Mouse (Mus musculus): ENCODE measurements at regions not wholly inside any gene's neighbourhood (a gene's known extent, or its start where the extent isn't known, plus 50 kb on each side); places are given as distances from the start of the nearest gene placed in this dataset.
A peak's percentile ranks its signal among the peaks of the same experiment; 100 is the strongest.

DNA sequence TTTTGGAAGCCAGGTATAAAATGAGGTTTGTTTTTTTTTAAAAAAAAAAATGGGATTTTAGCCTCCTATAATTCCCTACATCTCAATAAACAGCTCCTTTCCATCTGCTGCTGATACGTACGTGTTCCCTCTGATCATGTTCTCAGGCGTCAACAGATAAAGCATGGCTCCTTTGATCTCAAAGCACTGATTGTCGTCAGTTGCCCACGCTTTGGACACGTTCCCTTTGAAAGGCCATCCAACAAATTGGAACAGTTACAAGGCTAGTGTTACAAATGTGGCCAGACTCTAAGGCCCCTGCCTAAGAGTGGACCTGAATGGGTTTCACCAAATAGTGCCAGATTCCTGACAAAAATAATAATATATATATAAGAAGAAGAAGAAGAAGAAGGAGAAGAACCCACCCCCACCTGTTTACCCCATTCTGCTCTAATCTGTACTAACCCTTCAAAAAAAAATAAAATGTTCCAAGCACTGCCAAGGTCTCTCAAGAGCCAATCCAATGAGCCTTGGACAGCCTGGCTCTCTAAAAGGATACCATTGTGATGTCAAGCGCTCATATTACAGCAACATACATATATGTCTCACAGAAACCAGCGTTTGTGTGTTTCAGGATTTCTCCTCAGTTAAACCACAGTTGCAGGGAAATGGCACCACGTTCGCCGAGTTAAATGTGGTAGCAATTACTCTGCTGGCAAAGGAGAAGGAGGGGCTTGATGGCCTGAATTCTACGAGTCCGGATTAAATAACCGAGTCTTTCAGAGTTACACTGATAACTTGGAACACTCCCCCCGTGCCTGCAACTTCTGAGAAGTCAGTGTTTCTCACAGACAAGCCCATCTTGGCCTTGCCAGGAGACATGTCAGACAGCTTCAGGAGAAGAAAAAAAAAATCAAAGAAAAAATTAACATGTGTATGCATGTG lies 460.2 kb downstream of the Ate1 start:
- DNase-seq (ENCODE audit: low read depth) = no peak
- TF ChIP-seq CTCF (IDR thresholded peaks at IDR 0.05; ENCODE audit: borderline replicate concordance, extremely low read depth, insufficient read depth, insufficient read length) (no peak), POLR2A (IDR thresholded peaks at IDR 0.05; ENCODE audit: borderline replicate concordance, extremely low read depth, insufficient read depth, insufficient read length, poor library complexity, severe bottlenecking) (no peak)

DNA sequence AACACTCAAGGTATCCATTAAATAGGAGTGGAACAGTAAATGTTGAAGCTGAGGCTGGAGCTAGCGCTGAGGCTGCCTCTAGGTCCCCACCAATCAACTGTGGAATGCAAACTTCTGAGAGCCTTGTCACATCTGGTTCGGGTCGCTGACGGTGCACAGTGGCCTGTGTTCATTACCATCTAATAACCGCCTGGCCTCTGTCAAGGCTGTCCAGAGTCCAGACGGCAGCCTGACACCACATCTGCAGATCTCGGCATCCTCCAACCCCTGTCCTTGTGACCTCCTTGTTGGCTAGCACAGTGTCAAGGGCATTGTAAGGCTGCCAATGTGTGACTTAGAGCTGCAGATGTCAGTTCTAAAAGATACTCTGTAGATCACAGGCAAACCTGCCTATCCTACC lies 455.7 kb downstream of the Ate1 start:
- DNase-seq (ENCODE audit: low read depth) = no peak
- TF ChIP-seq CTCF (IDR thresholded peaks at IDR 0.05; ENCODE audit: borderline replicate concordance, extremely low read depth, insufficient read depth, insufficient read length) (no peak), POLR2A (IDR thresholded peaks at IDR 0.05; ENCODE audit: borderline replicate concordance, extremely low read depth, insufficient read depth, insufficient read length, poor library complexity, severe bottlenecking) (no peak)

DNA sequence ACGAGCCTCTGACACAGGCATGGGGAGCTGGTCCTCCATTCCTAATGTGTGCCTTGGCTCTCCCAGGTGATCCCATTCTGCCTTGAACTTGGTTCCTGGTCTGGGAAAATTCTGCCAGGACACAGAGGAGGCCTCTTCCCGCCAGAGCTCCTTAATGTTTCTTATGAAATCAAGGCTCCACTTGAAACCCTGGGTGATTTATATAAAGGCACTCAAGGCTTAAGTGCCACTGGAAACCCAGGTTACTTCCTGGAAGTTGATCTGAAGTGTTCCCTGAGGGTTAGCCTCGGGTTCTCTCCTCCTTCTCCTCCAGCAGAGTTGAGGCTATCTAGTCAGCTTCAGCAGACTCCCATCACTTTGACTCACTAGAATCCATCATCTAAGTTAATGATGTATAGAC lies 451.9 kb downstream of the Ate1 start:
- TF ChIP-seq CTCF (IDR thresholded peaks at IDR 0.05; ENCODE audit: borderline replicate concordance, extremely low read depth, insufficient read depth, insufficient read length) (no peak), POLR2A (IDR thresholded peaks at IDR 0.05; ENCODE audit: borderline replicate concordance, extremely low read depth, insufficient read depth, insufficient read length, poor library complexity, severe bottlenecking) (no peak)
- DNase-seq (ENCODE audit: low read depth) = no peak

DNA sequence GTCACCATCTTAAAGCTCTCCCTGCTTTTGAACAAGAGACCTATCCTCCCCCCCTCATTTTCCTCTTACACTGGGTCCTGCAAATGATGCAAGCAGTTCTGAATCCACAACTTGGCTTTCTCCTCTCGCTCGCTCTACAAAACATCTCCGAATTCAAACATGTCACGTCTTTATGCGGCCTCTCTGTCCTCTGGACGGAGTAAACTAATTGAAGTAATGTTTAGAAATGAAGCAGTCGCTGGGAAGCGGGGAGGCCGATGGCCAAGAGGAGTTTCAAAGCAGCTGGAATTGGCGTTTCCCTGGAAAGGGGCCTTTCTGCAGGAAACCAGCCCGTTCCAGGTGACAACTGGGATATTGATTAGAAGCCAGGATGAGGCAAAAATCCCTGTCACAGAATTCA lies 446.8 kb downstream of the Ate1 start:
- peak; percentile 39 for DNase-seq (ENCODE audit: low read depth)
- TF ChIP-seq POLR2A (IDR thresholded peaks at IDR 0.05; ENCODE audit: borderline replicate concordance, extremely low read depth, insufficient read depth, insufficient read length, poor library complexity, severe bottlenecking) (no peak), CTCF (IDR thresholded peaks at IDR 0.05; ENCODE audit: borderline replicate concordance, extremely low read depth, insufficient read depth, insufficient read length) (no peak)

DNA sequence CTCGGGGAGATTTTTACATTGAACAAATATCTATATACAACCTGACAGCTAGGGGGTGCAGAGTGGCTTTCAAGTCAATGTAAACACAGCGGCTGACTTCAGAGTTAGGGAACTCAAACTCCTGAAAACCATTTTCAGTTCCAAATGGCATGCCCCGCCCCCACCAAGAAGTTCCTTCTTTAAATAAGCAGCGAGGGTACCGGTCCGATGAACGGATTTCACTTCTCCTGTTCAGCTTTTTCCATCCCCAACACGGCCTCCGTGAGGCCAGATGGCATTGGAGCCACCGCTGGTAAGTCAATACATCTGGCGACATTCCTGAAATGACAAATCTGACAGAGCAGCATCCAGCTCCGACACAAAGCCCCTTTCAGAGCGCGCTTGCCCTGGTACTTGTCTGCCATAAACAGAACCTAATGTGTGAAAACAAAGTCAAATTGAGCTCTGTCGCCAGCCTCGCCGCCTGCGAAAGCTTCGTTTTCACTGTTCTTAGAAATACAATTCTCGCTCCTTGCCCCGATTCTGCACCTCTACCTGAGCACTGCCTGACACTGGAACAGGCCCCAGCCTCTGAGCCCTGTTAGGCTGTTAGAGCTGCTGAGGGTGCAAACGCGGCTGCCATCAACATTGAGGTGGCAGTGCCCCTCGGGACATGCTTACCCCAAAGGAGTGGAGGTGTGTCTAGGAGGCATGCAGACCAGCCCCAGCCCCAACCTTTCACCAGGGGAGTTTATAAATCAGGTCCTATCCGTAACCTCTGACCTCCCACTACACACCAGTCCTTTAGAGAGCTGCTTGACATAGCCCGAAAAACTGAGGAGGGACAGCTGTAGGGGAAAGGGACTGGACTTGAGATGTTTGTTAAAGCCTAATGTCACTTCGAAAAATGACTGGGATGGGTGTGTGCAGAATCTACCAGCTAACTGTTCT lies 446.0 kb downstream of the Ate1 start:
- peak; percentile 30; the same call in 1 of the 2 replicates for TF ChIP-seq CTCF (IDR thresholded peaks at IDR 0.05; ENCODE audit: borderline replicate concordance, extremely low read depth, insufficient read depth, insufficient read length)
- TF ChIP-seq POLR2A (IDR thresholded peaks at IDR 0.05; ENCODE audit: borderline replicate concordance, extremely low read depth, insufficient read depth, insufficient read length, poor library complexity, severe bottlenecking) = no peak

DNA sequence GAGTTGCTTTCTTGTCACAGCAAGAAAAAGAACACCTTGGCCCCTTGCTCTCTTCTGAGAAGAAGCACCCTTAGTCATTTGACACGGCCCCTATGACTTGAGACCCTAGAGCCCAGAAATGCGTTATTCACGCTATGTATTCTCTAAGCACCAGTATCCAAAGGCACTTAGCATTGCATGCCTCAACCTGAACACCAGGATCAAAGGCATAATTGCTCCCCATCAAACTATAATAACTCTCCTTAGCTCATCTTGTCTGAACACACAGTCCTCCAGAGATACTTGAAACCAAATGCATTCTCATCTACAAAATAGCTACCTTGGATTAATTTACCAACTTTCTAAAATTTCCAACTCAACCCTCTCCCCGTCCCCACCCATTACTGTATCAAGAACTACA lies 437.5 kb downstream of the Ate1 start:
- TF ChIP-seq POLR2A (IDR thresholded peaks at IDR 0.05; ENCODE audit: borderline replicate concordance, extremely low read depth, insufficient read depth, insufficient read length, poor library complexity, severe bottlenecking) (no peak), CTCF (IDR thresholded peaks at IDR 0.05; ENCODE audit: borderline replicate concordance, extremely low read depth, insufficient read depth, insufficient read length) (no peak)
- no peak for DNase-seq (ENCODE audit: low read depth)

More for the DNA sequence above, 446.0 kb downstream of the Ate1 start:
- DNase-seq (ENCODE audit: low read depth) = peak; percentile 71

DNA sequence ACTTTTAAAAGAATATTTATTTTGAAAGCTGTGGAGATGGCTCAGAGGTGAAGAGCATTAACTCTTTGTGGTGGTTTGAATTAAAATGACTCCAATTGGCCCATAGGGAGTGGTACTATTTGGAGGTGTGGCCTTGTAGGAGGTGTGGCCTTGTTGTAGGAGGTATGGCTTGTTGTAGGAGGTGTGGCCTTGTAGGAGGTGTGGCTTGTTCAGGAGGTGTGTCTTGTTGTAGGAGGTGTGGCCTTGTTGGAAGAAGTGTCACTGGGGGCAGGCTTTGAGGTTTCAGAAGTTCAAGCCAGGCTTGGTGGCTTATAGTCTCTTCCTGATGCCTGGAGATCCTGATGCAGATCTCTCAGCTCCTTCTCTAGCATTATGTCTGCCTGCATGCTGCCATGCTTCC lies 434.5 kb downstream of the Ate1 start:
- TF ChIP-seq CTCF (IDR thresholded peaks at IDR 0.05; ENCODE audit: borderline replicate concordance, extremely low read depth, insufficient read depth, insufficient read length) = no peak
- no peak for TF ChIP-seq POLR2A (IDR thresholded peaks at IDR 0.05; ENCODE audit: borderline replicate concordance, extremely low read depth, insufficient read depth, insufficient read length, poor library complexity, severe bottlenecking)
- no peak for DNase-seq (ENCODE audit: low read depth)

DNA sequence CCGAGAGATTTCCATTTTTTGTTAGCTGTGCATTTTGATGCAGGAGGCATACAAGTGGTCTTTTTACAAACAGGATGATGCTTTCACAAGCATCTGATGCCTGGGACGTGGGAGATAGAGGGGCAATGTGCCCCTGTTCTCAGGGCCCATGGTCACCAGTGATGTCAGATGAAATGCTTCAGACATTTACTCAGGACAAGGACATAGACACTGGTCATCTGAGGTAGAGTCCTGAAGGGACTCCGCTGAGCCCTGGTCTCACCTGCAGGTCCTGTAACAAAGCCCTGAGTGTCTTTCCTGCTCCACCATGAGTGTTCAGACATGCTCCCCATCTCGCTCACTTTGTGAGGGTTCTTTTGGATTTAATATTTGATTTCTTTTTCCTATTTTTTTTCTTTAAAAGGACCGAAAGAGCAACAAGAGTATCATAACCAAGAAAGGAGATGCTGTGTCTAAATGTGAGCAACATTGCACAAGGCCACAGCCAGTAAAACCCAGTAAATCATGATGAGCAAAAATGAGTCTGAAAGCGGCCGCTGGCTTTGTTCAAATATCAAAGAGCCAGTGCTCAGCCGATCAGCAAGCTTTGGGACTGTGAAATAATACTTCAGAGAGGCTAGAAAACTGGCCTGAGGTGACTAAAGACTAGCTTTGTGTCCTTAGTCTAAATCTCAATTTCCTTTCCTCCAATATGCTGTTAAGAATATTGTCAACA lies 430.1 kb downstream of the Ate1 start:
- TF ChIP-seq POLR2A (IDR thresholded peaks at IDR 0.05; ENCODE audit: borderline replicate concordance, extremely low read depth, insufficient read depth, insufficient read length, poor library complexity, severe bottlenecking) (no peak), CTCF (IDR thresholded peaks at IDR 0.05; ENCODE audit: borderline replicate concordance, extremely low read depth, insufficient read depth, insufficient read length) (no peak)
- no peak for DNase-seq (ENCODE audit: low read depth)

DNA sequence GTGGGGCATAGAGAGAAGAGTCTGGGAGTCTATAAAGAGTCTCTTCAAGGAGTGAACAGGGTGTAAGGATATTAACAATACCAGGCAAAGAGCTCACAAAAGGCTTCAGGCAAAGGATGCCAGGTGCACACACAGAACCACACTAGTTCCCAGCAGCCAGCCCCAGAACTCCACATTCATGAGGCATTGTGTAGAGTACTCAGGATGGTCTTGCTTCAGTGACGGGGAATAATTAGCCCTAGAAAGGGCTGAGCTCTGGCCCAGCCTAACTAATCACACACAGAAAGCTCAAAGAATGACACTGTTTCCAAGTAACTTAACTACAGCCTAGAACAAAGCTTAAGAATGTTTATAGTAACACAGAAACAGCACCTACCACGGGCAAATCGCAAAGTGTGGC lies 428.2 kb downstream of the Ate1 start:
- TF ChIP-seq POLR2A (IDR thresholded peaks at IDR 0.05; ENCODE audit: borderline replicate concordance, extremely low read depth, insufficient read depth, insufficient read length, poor library complexity, severe bottlenecking) = no peak
- TF ChIP-seq CTCF (IDR thresholded peaks at IDR 0.05; ENCODE audit: borderline replicate concordance, extremely low read depth, insufficient read depth, insufficient read length) = no peak
- peak; percentile 83 for DNase-seq (ENCODE audit: low read depth)

DNA sequence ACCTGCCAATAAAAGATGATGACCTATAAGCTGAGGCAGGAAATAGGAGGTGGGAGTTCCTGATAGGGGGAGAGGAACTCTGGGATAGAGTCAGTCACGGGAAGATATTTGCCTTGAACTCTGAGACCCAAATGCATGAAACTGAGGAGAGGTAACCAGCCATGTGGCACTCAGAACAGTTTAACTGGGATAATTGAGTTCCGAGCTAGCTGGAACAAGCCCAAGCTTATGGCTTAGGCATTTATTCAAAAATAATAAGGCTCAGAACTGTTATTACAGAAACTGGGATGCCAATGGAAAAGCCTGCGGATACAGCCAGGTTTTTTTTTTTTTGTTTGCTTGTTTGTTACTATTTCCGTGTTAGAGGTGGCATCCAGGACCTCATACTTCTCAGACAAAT lies 425.0 kb downstream of the Ate1 start:
- no peak for DNase-seq (ENCODE audit: low read depth)
- TF ChIP-seq POLR2A (IDR thresholded peaks at IDR 0.05; ENCODE audit: borderline replicate concordance, extremely low read depth, insufficient read depth, insufficient read length, poor library complexity, severe bottlenecking) (no peak), CTCF (IDR thresholded peaks at IDR 0.05; ENCODE audit: borderline replicate concordance, extremely low read depth, insufficient read depth, insufficient read length) (no peak)

DNA sequence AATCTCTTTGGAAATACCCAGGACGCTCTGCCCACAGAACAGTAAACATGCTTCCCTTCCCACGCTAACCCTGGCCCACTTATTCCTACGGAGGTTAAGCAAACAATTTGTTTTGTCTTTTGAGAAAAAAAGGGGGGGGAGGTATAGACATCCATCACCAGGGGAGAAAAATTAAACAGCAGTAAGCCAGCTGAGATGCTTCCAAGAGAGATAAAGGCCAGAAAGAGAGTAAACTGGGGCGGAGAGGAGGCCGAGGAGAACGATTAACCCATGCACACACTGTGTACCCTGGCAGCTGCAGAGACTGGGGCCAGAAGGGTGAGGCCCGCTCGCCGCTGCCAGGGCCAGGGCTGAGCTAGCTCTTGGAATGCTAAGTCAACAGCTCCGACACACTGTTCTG lies 421.6 kb downstream of the Ate1 start:
- DNase-seq (ENCODE audit: low read depth) = no peak
- TF ChIP-seq POLR2A (IDR thresholded peaks at IDR 0.05; ENCODE audit: borderline replicate concordance, extremely low read depth, insufficient read depth, insufficient read length, poor library complexity, severe bottlenecking) (no peak), CTCF (IDR thresholded peaks at IDR 0.05; ENCODE audit: borderline replicate concordance, extremely low read depth, insufficient read depth, insufficient read length) (no peak)
